Mouse (Mus musculus) fibroblast of lung, adult 2 months (primary cell): ENCODE data around the gene Tfdp2.

Source experiments
- DNase-seq: peaks from one replicate; pipeline ENCODE4 v3.0.0-alpha.2; 2011; ENCODE audit warnings: low read depth

The Tfdp2 gene

GRCm38 (mm10) chr9:96228285-96228684, 32.2 kb downstream of the Tfdp2 start:
- no peak for DNase-seq

GRCm38 (mm10) chr9:96230271-96230670, 34.2 kb downstream of the Tfdp2 start:
- DNase-seq, result no peak

- DNase-seq, result no peak
Observed at GRCm38 (mm10) chr9:96235477-96235876, 39.4 kb downstream of the Tfdp2 start.

- no peak for DNase-seq
Observed at GRCm38 (mm10) chr9:96237391-96237790, 41.3 kb downstream of the Tfdp2 start.

GRCm38 (mm10) chr9:96238286-96238685, 42.2 kb downstream of the Tfdp2 start:
- no peak for DNase-seq

GRCm38 (mm10) chr9:96241134-96242097, 45.3 kb downstream of the Tfdp2 start:
- no peak for DNase-seq

- DNase-seq, result no peak
Observed at GRCm38 (mm10) chr9:96243915-96244314, 47.8 kb downstream of the Tfdp2 start.

GRCm38 (mm10) chr9:96254812-96255211, 58.7 kb downstream of the Tfdp2 start:
- DNase-seq, result no peak

GRCm38 (mm10) chr9:96258478-96258877, 62.4 kb downstream of the Tfdp2 start:
- no peak for DNase-seq

GRCm38 (mm10) chr9:96259017-96259512, 63.0 kb downstream of the Tfdp2 start:
- DNase-seq, result peak; percentile 63

GRCm38 (mm10) chr9:96259753-96260520, 63.9 kb downstream of the Tfdp2 start:
- no peak for DNase-seq

- no peak for DNase-seq
Observed at GRCm38 (mm10) chr9:96261101-96261500, 65.0 kb downstream of the Tfdp2 start.

GRCm38 (mm10) chr9:96261980-96262379, 65.9 kb downstream of the Tfdp2 start:
- no peak for DNase-seq

- no peak for DNase-seq
Observed at GRCm38 (mm10) chr9:96266793-96267558, 70.9 kb downstream of the Tfdp2 start.

GRCm38 (mm10) chr9:96267559-96267948, 71.5 kb downstream of the Tfdp2 start:
- no peak for DNase-seq

GRCm38 (mm10) chr9:96269726-96270125, 73.7 kb downstream of the Tfdp2 start:
- DNase-seq, result no peak

- no peak for DNase-seq
Observed at GRCm38 (mm10) chr9:96275543-96275942, 79.5 kb downstream of the Tfdp2 start.

GRCm38 (mm10) chr9:96281497-96281896, 85.4 kb downstream of the Tfdp2 start:
- no peak for DNase-seq

GRCm38 (mm10) chr9:96282082-96282481, 86.0 kb downstream of the Tfdp2 start:
- DNase-seq, result no peak

- peak; percentile 8 for DNase-seq
Observed at GRCm38 (mm10) chr9:96284916-96285315, 88.8 kb downstream of the Tfdp2 start.

GRCm38 (mm10) chr9:96292144-96292543, 96.1 kb downstream of the Tfdp2 start:
- no peak for DNase-seq
